9 mouse cellular contexts compared by ENCODE assay signal in genomic region chr7:46393116-46393515, GRCm38 (mm10). TPM values are rescaled to one million over a fixed set of nuclear protein-coding genes. Genes with fewer than 3 reads are reported as not detected.
DNase-seq lines count a peak whose midpoint lies in the region; ATAC-seq and TF ChIP-seq lines count a peak whose summit lies in the region.
"Had no signal": no experiment of that assay in that cellular context is flagged by ENCODE, and none has a peak within 500 bp of the region (broad histone marks: within the 10 kb centered on the region; RNA-seq: fewer than 3 reads in every experiment).

No protein-coding gene starts in this region.

- 0% methylated on average over 2 of the region's 2 CpGs for WGBS in forebrain, embryonic 12.5 days
- WGBS in hindbrain, embryonic 11.5 days: 0% methylated on average over 2 of the region's 2 CpGs

- no peak overlapping the region for H3K9ac ChIP-seq in MEL (ENCODE audit: control insufficient read depth, low read depth, low read length, poor library complexity, severe bottlenecking)
- no peak overlapping the region for H3K9ac ChIP-seq in forebrain, embryonic 12.5 days
- no peak overlapping the region for H3K9ac ChIP-seq in hindbrain, embryonic 11.5 days (ENCODE audit: low read depth, low read length)
- H3K9ac ChIP-seq: liver, embryonic 15.5 days had no signal

- H3K4me1 ChIP-seq in MEL (ENCODE audit: control insufficient read depth in 1 of 2, insufficient read depth in 2 of 2, low read length in 2 of 2): no peaks in the 10 kb centered on the region
- H3K4me1 ChIP-seq in forebrain, embryonic 12.5 days: peaks cover 12% of the 10 kb centered on the region
- peaks cover 4% of the 10 kb centered on the region for H3K4me1 ChIP-seq in hindbrain, embryonic 11.5 days (replicated peaks; ENCODE audit: control insufficient read depth, insufficient read depth, low read length)

- peak; percentile 30; the same call in 1 of the 2 replicates for ATAC-seq in forebrain, embryonic 12.5 days (ENCODE audit: low FRiP score)
- peak; percentile 16; the same call in 1 of the 2 replicates for ATAC-seq in hindbrain, embryonic 11.5 days (ENCODE audit: low FRiP score)
- ATAC-seq in megakaryocyte progenitor cell, adult 5-6 weeks (replicated peaks; ENCODE audit: poor library complexity): peak; percentile 59
- no peak for ATAC-seq in erythroid progenitor cell, adult 5-6 weeks (replicated peaks; ENCODE audit: low FRiP score, poor library complexity, severe bottlenecking)

- H3K27me3 ChIP-seq in MEL (ENCODE audit: control insufficient read depth in 1 of 2, insufficient read depth in 2 of 2, low read length in 2 of 2): no peaks in the 10 kb centered on the region
- H3K27me3 ChIP-seq in forebrain, embryonic 12.5 days: peaks cover 59% of the 10 kb centered on the region
- H3K27me3 ChIP-seq in hindbrain, embryonic 11.5 days (ENCODE audit: control insufficient read depth, insufficient read depth, low read length): peaks cover 37% of the 10 kb centered on the region

- TF ChIP-seq EP300 in MEL (IDR thresholded peaks at IDR 0.05; ENCODE audit: low read depth in 1 of 2, low read length in 2 of 2): no peak

- TF ChIP-seq CTCF in MEL (IDR thresholded peaks at IDR 0.05 in 2 of 3, conservative IDR thresholded peaks at IDR 0.05 in 1 of 3; ENCODE audit: control insufficient read depth in 1 of 3, insufficient read depth in 1 of 3, low read depth in 2 of 3, low read length in 3 of 3, poor library complexity in 1 of 3, severe bottlenecking in 1 of 3): peak; percentile 78 to 94 (median 92)

- no peaks in the 10 kb centered on the region for H3K36me3 ChIP-seq in MEL (ENCODE audit: control insufficient read depth in 1 of 2, insufficient read depth in 2 of 2, low read length in 2 of 2)
- H3K36me3 ChIP-seq in forebrain, embryonic 12.5 days (replicated peaks): no peaks in the 10 kb centered on the region
- no peaks in the 10 kb centered on the region for H3K36me3 ChIP-seq in hindbrain, embryonic 11.5 days (ENCODE audit: control insufficient read depth, insufficient read depth, low read length)
- H3K36me3 ChIP-seq: liver, embryonic 15.5 days had no signal

- no peaks in the 10 kb centered on the region for H3K79me2 ChIP-seq in MEL (ENCODE audit: control insufficient read depth, insufficient read depth, low read length, poor library complexity)

- no peak for TF ChIP-seq POLR2A in MEL (IDR thresholded peaks at IDR 0.05; ENCODE audit: control insufficient read depth in 1 of 2, insufficient read depth in 1 of 2, low read depth in 1 of 2, low read length in 2 of 2, poor library complexity in 1 of 2)

- peak; percentile 68 for DNase-seq in MEL (ENCODE audit: low read depth, low spot score)
- peak; percentile 97 for DNase-seq in brain, adult 2 months (ENCODE audit: low read depth, low spot score)
- DNase-seq in hindbrain, embryonic 11.5 days (ENCODE audit: low spot score): peak; percentile 89
- DNase-seq in layer of hippocampus, postnatal 14 days (ENCODE audit: low spot score in 2 of 2): peak; percentile 81 to 83
- DNase-seq in right cerebral cortex, postnatal 4 days: peak; percentile 82

- H3K4me2 ChIP-seq in forebrain, embryonic 12.5 days: no peak overlapping the region
- H3K4me2 ChIP-seq in hindbrain, embryonic 11.5 days (replicated peaks; ENCODE audit: low read depth, low read length): no peak overlapping the region
- H3K4me2 ChIP-seq: liver, embryonic 15.5 days had no signal

- H3K27ac ChIP-seq in MEL (ENCODE audit: control insufficient read depth, low read depth, low read length): no peak overlapping the region
- no peak overlapping the region for H3K27ac ChIP-seq in forebrain, embryonic 12.5 days
- no peak overlapping the region for H3K27ac ChIP-seq in hindbrain, embryonic 11.5 days (ENCODE audit: low read depth, low read length)
- H3K27ac ChIP-seq: liver, embryonic 15.5 days had no signal

- no peaks in the 10 kb centered on the region for H3K9me3 ChIP-seq in MEL (replicated peaks; ENCODE audit: insufficient read depth, low read length)
- no peaks in the 10 kb centered on the region for H3K9me3 ChIP-seq in forebrain, embryonic 12.5 days
- no peaks in the 10 kb centered on the region for H3K9me3 ChIP-seq in hindbrain, embryonic 11.5 days (ENCODE audit: control insufficient read depth, low read length)
- H3K9me3 ChIP-seq: liver, embryonic 15.5 days had no signal

- TF ChIP-seq RAD21 in MEL (IDR thresholded peaks at IDR 0.05; ENCODE audit: low read depth, low read length): peak; percentile 92

- no peak overlapping the region for H3K4me3 ChIP-seq in MEL (ENCODE audit: control insufficient read depth in 1 of 2, insufficient read depth in 1 of 2, low read depth in 2 of 2, low read length in 2 of 2)
- H3K4me3 ChIP-seq in forebrain, embryonic 12.5 days (replicated peaks): no peak overlapping the region
- H3K4me3 ChIP-seq in hindbrain, embryonic 11.5 days (ENCODE audit: low read depth, low read length): no peak overlapping the region
- H3K4me3 ChIP-seq: liver, embryonic 15.5 days had no signal

TF ChIP-seq in MEL, 35 proteins besides CTCF, POLR2A, EP300 and RAD21:
- 0 out of 2 replicates have a peak, but pooled peaks have one; percentile 20 for TF ChIP-seq BHLHE40 (IDR thresholded peaks at IDR 0.05; ENCODE audit: borderline replicate concordance, low read depth, low read length)
- no peak for TF ChIP-seq MEF2A (IDR thresholded peaks at IDR 0.05; ENCODE audit: extremely low read depth, insufficient replicate concordance, low read depth, low read length, poor library complexity, severe bottlenecking)
- TF ChIP-seq ZC3H11A (IDR thresholded peaks at IDR 0.05; ENCODE audit: low read depth, low read length): peak; percentile 84
- peak; percentile 96 for TF ChIP-seq SMC3 (IDR thresholded peaks at IDR 0.05; ENCODE audit: low read depth, low read length)
- no peak for TF ChIP-seq NRF1 (IDR thresholded peaks at IDR 0.05; ENCODE audit: insufficient read depth, low read depth, low read length, poor library complexity, severe bottlenecking)

RNA-seq across cellular contexts. Expression of gene Kcnc1, which starts 3.2 kb away (rescaled TPM):
- total RNA-seq in MEL (2012; rRNA removed): not detected in 2 replicates
- not detected for polyA plus RNA-seq in MEL (2012; ENCODE audit: insufficient read depth in 1 of 2, insufficient read length in 2 of 2, low read depth in 1 of 2, low replicate concordance in 2 of 2, missing spikeins in 1 of 2)
- 4.8 and 4.9 TPM in 2 replicates for polyA plus RNA-seq in forebrain, embryonic 12.5 days (2016; fragmentation: Nextera tagmentation; extraction: Ambion mirVana)
- polyA plus RNA-seq in hindbrain, embryonic 11.5 days (2014; fragmentation: Nextera tagmentation; extraction: Ambion mirVana): 1.7 and 3.1 TPM in 2 replicates
- 10 to 100 TPM; 79.6 to 81.4 TPM for total RNA-seq in layer of hippocampus, postnatal 14 days (2021)
- 0.22 and 1.2 TPM in 2 replicates for total RNA-seq in megakaryocyte progenitor cell, adult 5-6 weeks (2015)
- 0.07 TPM in 1 of 2 replicates, not detected in the other for total RNA-seq in megakaryocyte progenitor cell, adult 5-6 weeks (2017)
- 5.0 TPM in 1 of 2 replicates, not detected in the other for total RNA-seq in erythroid progenitor cell, adult 5-6 weeks (2015; ENCODE audit: low replicate concordance)
- 0.13 TPM in 1 of 2 replicates, not detected in the other for total RNA-seq in erythroid progenitor cell, adult 5-6 weeks (2017; ENCODE audit: low replicate concordance)
- polyA plus RNA-seq: liver, embryonic 15.5 days had no signal

RNA-seq across cellular contexts. Expression of gene Myod1, which starts 16.8 kb away (rescaled TPM):
- total RNA-seq in MEL (2012; rRNA removed): not detected in 2 replicates
- not detected for polyA plus RNA-seq in MEL (2012; ENCODE audit: insufficient read depth in 1 of 2, insufficient read length in 2 of 2, low read depth in 1 of 2, low replicate concordance in 2 of 2, missing spikeins in 1 of 2)
- 0.33 TPM in 1 of 2 replicates, not detected in the other for polyA plus RNA-seq in forebrain, embryonic 12.5 days (2016; fragmentation: Nextera tagmentation; extraction: Ambion mirVana)
- 1.2 and 3.2 TPM in 2 replicates for polyA plus RNA-seq in hindbrain, embryonic 11.5 days (2014; fragmentation: Nextera tagmentation; extraction: Ambion mirVana)
- total RNA-seq in layer of hippocampus, postnatal 14 days (2021): not detected
- total RNA-seq in megakaryocyte progenitor cell, adult 5-6 weeks (2015): not detected in 2 replicates
- total RNA-seq in megakaryocyte progenitor cell, adult 5-6 weeks (2017): not detected in 2 replicates
- not detected in 2 replicates for total RNA-seq in erythroid progenitor cell, adult 5-6 weeks (2015; ENCODE audit: low replicate concordance)
- not detected in 2 replicates for total RNA-seq in erythroid progenitor cell, adult 5-6 weeks (2017; ENCODE audit: low replicate concordance)

Comparison
In these comparisons a context has a peak if more than half of its experiments do, and no peak if none do; other contexts are left out.
1. RNA of gene Kcnc1, which starts 3.2 kb away (total RNA-seq): 79.6 to 81.4 TPM in layer of hippocampus, postnatal 14 days; 0.13 to 5.0 TPM in erythroid progenitor cell, adult 5-6 weeks, 0.07 to 1.2 TPM in megakaryocyte progenitor cell, adult 5-6 weeks and not detected in MEL; every median in the first group is over 10 times any median in the second.
2. Peak in every context shown above with its lines, with median percentiles within 50 percentile points of each other: DNase-seq.